8 mouse cellular contexts compared by ENCODE assay signal in genomic region chr10:80995091-80995632, GRCm38 (mm10). TPM values are rescaled to one million over a fixed set of nuclear protein-coding genes. Genes with fewer than 3 reads are reported as not detected.
A peak's percentile ranks its signal among the peaks of the same experiment; 100 is the strongest.
DNase-seq lines count a peak whose midpoint lies in the region; ATAC-seq lines count a peak whose summit lies in the region.

No protein-coding gene starts in this region.

- H3K9me3 ChIP-seq in hindbrain, embryonic 13.5 days = no peaks in the 10 kb centered on the region

- intact Hi-C loops in left cerebral cortex, postnatal 10 days (cut with DNase I) = loop anchor here (5.0 kb wide), 3 partner anchors 87 to 248 kb away; no protein-coding TSS in a partner anchor

- peak overlapping the region; percentile 36 for H3K4me2 ChIP-seq in hindbrain, embryonic 13.5 days

- ATAC-seq in hindbrain, embryonic 13.5 days (ENCODE audit: low FRiP score) = peak; percentile 7; the same call in 1 of the 2 replicates

- H3K36me3 ChIP-seq in hindbrain, embryonic 13.5 days = no peaks in the 10 kb centered on the region

- peaks cover 18% of the 10 kb centered on the region for H3K4me1 ChIP-seq in hindbrain, embryonic 13.5 days (replicated peaks)

- H3K27ac ChIP-seq in hindbrain, embryonic 13.5 days = no peak overlapping the region

- DNase-seq in T-cell, adult 2 months (ENCODE audit: low spot score) = peak; percentile 74
- peak; percentile 92 to 97 for DNase-seq in cerebellum, postnatal 10 days
- peak; percentile 74 to 86 for DNase-seq in frontal cortex, postnatal 25 days (ENCODE audit: low spot score in 2 of 2)
- peak; percentile 79 to 82 for DNase-seq in left cerebral cortex, postnatal 10 days (ENCODE audit: extremely low spot score in 1 of 2, low spot score in 2 of 2)
- peak; percentile 87 for DNase-seq in mesoderm, embryonic 11.5 days (ENCODE audit: low read depth, low spot score)
- DNase-seq in right cerebral cortex, postnatal 14 days = peak; percentile 86
- DNase-seq in urinary bladder, postnatal 25 days (ENCODE audit: low spot score) = peak; percentile 80

- H3K4me3 ChIP-seq in hindbrain, embryonic 13.5 days = no peak overlapping the region

- peaks cover 19% of the 10 kb centered on the region for H3K27me3 ChIP-seq in hindbrain, embryonic 13.5 days

- 0 out of 2 replicates have a peak overlapping the region, but pooled peaks have one; percentile 24 for H3K9ac ChIP-seq in hindbrain, embryonic 13.5 days

- 11% methylated on average over 21 of the region's 21 CpGs for WGBS in hindbrain, embryonic 13.5 days

RNA-seq across cellular contexts. Expression of gene Gng7, which starts 19.6 kb away (rescaled TPM):
- 13.4 and 13.5 TPM in 2 replicates for polyA plus RNA-seq in hindbrain, embryonic 13.5 days (2015; fragmentation: Nextera tagmentation; extraction: Ambion mirVana)
- 100 to 1,000 TPM; 127 to 166 TPM for total RNA-seq in left cerebral cortex, postnatal 10 days (2021)

RNA-seq across cellular contexts. Expression of gene Diras1, which starts 30.3 kb away (rescaled TPM):
- 37.5 and 40.2 TPM in 2 replicates for polyA plus RNA-seq in hindbrain, embryonic 13.5 days (2015; fragmentation: Nextera tagmentation; extraction: Ambion mirVana)
- total RNA-seq in left cerebral cortex, postnatal 10 days (2021) = 100 to 1,000 TPM; 105 to 120 TPM

RNA-seq across cellular contexts. Expression of gene Slc39a3, which starts 42.1 kb away (rescaled TPM):
- 42.3 and 44.0 TPM in 2 replicates for polyA plus RNA-seq in hindbrain, embryonic 13.5 days (2015; fragmentation: Nextera tagmentation; extraction: Ambion mirVana)
- 10 to 100 TPM; 65.2 to 67.8 TPM for total RNA-seq in left cerebral cortex, postnatal 10 days (2021)
